Mouse (Mus musculus) layer of hippocampus, adult 8-10 months (tissue): ENCODE measurements around the gene Dnah17. TPM values are rescaled to one million over a fixed set of nuclear protein-coding genes. Genes with fewer than 3 reads are reported as not detected.

ENCODE experiments used
- DNase-seq, 2 experiments: peaks; one replicate each; pipeline ENCODE4 v3.0.0; 2022; ENCODE audit warnings: low spot score in 2 of 2
- microRNA-seq, 2 experiments: library from miRNA; unstranded; fragments of <30 nt; microRNA quantifications; one replicate each; pipeline ENCODE4 v1.2.0; 2022
- total RNA-seq, 4 experiments: library from RNA; stranded (reverse); gene quantifications; 2 replicates each; pipeline ENCODE4 v1.2.4; 2022

The Dnah17 gene
- total RNA-seq, 4 experiments from 2014 or later, result 0.07 to 0.09 TPM; not detected in 2

GRCm38 (mm10) chr11:117974327-117975125 is 155.9 kb downstream of the Dnah17 start:
- no peak for DNase-seq

GRCm38 (mm10) chr11:117973569-117973968 is 156.9 kb downstream of the Dnah17 start:
- DNase-seq, result no peak

GRCm38 (mm10) chr11:117972656-117973558 is 157.5 kb downstream of the Dnah17 start:
- no peak for DNase-seq

Small RNAs within 50 kb of the gene (microRNA-seq; reads per million reads assigned to microRNA genes)
- 0.32 to 3.8 reads per million in 2 experiments for gene Mir6933

Other genes starting within 250 kb of the Dnah17 start
- gene Socs3, start 160.6 kb downstream of the Dnah17 start, total RNA-seq, result 1 to 10 TPM in 3 of 4 experiments, under 1 TPM in 1; 0.81 to 7.9 (median 3.3) TPM
- gene Pgs1, start 144.3 kb downstream of the Dnah17 start, total RNA-seq, result 10 to 100 TPM; 71.3 to 80.4 (median 78.8) TPM
- gene Cyth1, start 118.0 kb upstream of the Dnah17 start, total RNA-seq, result 10 to 100 TPM; 84.7 to 96.8 (median 89.4) TPM
- 10 to 100 TPM; 28.7 to 33.8 (median 30.8) TPM for gene Usp36, start 159.6 kb upstream of the Dnah17 start, total RNA-seq
- gene Cep295nl, start 211.9 kb upstream of the Dnah17 start, total RNA-seq, result 1 to 10 TPM; 1.5 to 2.2 (median 2.1) TPM
- gene Timp2, start 225.1 kb upstream of the Dnah17 start, total RNA-seq, result 100 to 1,000 TPM; 225 to 284 (median 259) TPM